ENCODE assay signal across 15 mouse cellular contexts in genomic region chr11:29877280-29877679, GRCm38 (mm10). TPM values are rescaled to one million over a fixed set of nuclear protein-coding genes. Genes with fewer than 3 reads are reported as not detected.
"Had no signal": no experiment of that assay in that cellular context is flagged by ENCODE, and none has a peak within 500 bp of the region (broad histone marks: within the 10 kb centered on the region; RNA-seq: fewer than 3 reads in every experiment).

No protein-coding gene starts in this region.

- H3K9ac ChIP-seq: liver, embryonic 14.5 days; lung, embryonic 14.5 days; neural tube, embryonic 12.5 days; stomach, embryonic 15.5 days had no signal

- H3K4me3 ChIP-seq: megakaryocyte, embryonic 14.5 days; neural tube, embryonic 12.5 days; stomach, embryonic 15.5 days had no signal

- H3K4me2 ChIP-seq: lung, embryonic 14.5 days; neural tube, embryonic 12.5 days; stomach, embryonic 15.5 days had no signal

- H3K27me3 ChIP-seq: megakaryocyte, embryonic 14.5 days; neural tube, embryonic 12.5 days; stomach, embryonic 15.5 days had no signal

- H3K9me3 ChIP-seq: megakaryocyte, embryonic 14.5 days; neural tube, embryonic 12.5 days; stomach, embryonic 15.5 days had no signal

- DNase-seq: lung, adult 18-20 months; lung, embryonic 14.5 days; lung, postnatal 10 days; lung, postnatal 4 days; right cerebral cortex, postnatal 14 days; thymus, adult 2 months; thymus, postnatal 25 days; thymus, postnatal 4 days had no signal

- H3K4me1 ChIP-seq: megakaryocyte, embryonic 14.5 days; neural tube, embryonic 12.5 days; stomach, embryonic 15.5 days had no signal

- H3K36me3 ChIP-seq: neural tube, embryonic 12.5 days; stomach, embryonic 15.5 days had no signal

- H3K27ac ChIP-seq: liver, embryonic 14.5 days; neural tube, embryonic 12.5 days; stomach, embryonic 15.5 days; stomach, postnatal 0 days had no signal

RNA-seq across cellular contexts. Expression of gene 4931440F15Rik, which starts 51.8 kb away (rescaled TPM):
- total RNA-seq: megakaryocyte progenitor cell, adult 5-6 weeks; neutrophil, adult 5-6 weeks had no signal
